Mouse (Mus musculus): ENCODE measurements around the gene Tedc1.

Tedc1 gene

DNA sequence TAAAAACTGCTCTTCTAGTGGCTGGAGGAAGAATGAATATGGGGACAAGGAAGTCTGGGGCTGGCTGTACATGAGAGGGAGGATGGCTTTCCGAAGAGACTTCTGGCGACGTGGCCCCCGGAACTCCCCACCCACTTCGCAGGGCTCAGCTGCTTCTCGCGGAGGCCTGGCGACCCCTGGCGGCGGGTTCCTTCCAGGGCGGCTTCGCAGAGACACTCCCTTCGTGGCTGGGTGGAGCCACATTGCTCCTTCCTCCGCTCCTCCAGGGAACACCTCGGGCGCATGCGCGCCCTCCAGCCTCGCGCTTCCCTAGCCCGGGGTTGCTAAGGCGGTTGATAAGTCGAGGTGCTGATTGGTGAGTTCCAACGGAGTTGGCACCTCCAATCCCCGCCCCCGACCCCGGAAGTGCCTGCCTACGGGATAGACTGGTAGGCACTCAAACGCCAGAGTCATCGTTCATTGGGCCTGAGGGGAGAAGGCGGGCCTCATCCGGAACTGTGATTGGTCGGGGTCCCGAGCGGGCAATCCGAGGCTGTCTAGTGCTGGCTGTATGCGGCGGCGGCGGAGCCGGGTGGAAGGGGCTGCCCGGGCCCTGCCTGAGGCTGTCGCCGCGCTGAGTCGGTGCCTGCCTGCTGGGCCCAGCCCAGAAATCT lies at the start of gene Tedc1:
Gene Tedc1 (plus strand): TSS at position 535 of the 653 bp plus-strand sequence.
- peak; percentile 100 for DNase-seq (ENCODE audit: low read depth, low spot score)

- no peak for DNase-seq (ENCODE audit: low read depth, low spot score)
Measured at GRCm38 (mm10) chr12:113107431-113108124, 48.6 kb upstream of the Tedc1 start.

DNA sequence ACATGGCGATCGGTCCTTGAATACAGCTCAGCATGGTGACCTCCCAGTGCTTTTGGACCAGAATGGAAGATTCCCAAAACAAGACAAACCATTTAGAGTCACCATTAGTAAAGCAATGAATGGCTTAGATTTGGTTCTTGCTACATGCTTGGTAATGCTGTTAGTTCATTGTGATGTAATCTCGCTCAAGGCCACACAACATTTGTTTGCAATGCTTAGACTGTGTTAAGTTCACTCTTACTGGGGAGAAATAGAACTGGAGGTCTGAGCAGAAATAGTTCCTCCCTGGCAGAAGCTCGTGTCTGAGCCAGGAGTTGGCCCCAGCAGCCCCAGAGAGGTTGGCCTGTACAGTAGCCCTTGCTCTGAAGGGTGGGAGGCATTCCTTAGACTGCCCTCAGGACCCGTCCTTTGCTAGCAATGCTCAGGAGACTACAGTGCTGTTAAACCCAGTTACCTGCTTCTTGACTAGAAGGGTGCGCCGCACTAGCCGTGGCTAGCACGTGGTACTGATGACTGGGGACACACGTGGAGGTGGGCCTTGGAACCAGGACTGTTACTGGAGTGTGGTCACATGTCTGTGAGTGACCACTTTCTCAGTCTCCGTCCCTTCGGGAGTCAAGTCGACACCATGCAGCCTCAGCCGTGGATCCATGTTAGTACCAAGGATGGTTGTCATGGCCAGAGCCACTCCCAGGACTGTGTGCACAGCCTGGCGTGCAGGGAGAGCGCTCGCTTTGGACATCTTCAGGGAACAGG lies 47.5 kb upstream of the Tedc1 start:
- DNase-seq (ENCODE audit: low read depth, low spot score) = no peak

- DNase-seq (ENCODE audit: low read depth, low spot score) = no peak
Measured at GRCm38 (mm10) chr12:113109801-113110200, 46.4 kb upstream of the Tedc1 start.

- no peak for DNase-seq (ENCODE audit: low read depth, low spot score)
Measured at GRCm38 (mm10) chr12:113114141-113114540, 42.1 kb upstream of the Tedc1 start.

GRCm38 (mm10) chr12:113114856-113115538 lies 41.2 kb upstream of the Tedc1 start:
- no peak for DNase-seq (ENCODE audit: low read depth, low spot score)

GRCm38 (mm10) chr12:113119516-113120410 lies 36.5 kb upstream of the Tedc1 start:
- DNase-seq (ENCODE audit: low read depth, low spot score) = peak; percentile 64

- no peak for DNase-seq (ENCODE audit: low read depth, low spot score)
Measured at GRCm38 (mm10) chr12:113124726-113125125, 31.5 kb upstream of the Tedc1 start.

DNA sequence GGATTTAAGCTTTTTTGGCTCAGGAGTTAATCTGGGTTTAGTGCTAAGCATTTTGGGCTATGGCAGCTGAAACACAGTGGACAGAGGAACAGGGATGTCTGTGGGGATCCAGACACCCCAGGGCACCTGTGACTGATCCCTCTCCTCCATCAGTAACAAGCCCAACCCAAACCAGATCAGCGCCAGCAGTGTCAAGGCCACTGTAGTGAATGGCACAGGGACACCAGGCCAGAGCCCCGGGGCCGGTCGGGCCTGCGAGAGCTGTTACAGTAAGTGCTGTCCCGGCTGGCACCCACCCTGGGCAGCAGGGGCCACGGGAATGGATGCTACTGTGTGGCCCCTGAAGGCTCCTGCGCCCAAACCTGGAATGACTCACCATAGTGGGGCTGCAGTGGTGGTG lies 25.5 kb upstream of the Tedc1 start:
- no peak for DNase-seq (ENCODE audit: low read depth, low spot score)

- DNase-seq (ENCODE audit: low read depth, low spot score) = no peak
Measured at GRCm38 (mm10) chr12:113131601-113132000, 24.6 kb upstream of the Tedc1 start.

GRCm38 (mm10) chr12:113132567-113132966 lies 23.7 kb upstream of the Tedc1 start:
- no peak for DNase-seq (ENCODE audit: low read depth, low spot score)

- DNase-seq (ENCODE audit: low read depth, low spot score) = no peak
Measured at GRCm38 (mm10) chr12:113133260-113133659, 23.0 kb upstream of the Tedc1 start.

DNA sequence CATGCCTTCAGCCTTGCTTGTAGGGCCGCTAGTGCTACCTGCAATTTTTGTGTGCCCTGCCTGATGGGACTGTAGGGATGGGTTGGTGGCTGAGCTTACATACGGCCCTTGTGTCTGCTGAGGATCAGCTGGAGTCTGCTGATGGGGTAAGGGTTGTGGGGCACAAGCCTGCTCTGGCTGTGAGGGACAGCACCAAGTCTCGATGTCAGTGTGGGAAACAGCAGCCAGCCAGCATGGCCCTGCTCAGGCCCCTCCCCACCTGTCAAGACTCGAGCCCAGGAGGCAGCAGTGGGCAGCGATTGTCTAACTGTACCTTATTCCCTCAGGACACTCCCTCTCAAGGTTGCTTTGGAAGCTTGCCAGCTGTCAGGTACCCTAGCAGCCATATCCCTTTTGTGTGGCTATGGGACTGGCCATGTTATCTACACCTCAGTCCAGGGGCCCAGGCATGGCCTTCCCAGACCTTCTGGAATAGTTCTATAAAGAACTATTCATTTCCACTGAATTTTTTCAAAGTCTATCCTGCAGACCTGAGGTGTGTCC lies 22.3 kb upstream of the Tedc1 start:
- no peak for DNase-seq (ENCODE audit: low read depth, low spot score)

- no peak for DNase-seq (ENCODE audit: low read depth, low spot score)
Measured at GRCm38 (mm10) chr12:113134502-113134901, 21.7 kb upstream of the Tedc1 start.

- no peak for DNase-seq (ENCODE audit: low read depth, low spot score)
Measured at GRCm38 (mm10) chr12:113135401-113135800, 20.8 kb upstream of the Tedc1 start.

DNA sequence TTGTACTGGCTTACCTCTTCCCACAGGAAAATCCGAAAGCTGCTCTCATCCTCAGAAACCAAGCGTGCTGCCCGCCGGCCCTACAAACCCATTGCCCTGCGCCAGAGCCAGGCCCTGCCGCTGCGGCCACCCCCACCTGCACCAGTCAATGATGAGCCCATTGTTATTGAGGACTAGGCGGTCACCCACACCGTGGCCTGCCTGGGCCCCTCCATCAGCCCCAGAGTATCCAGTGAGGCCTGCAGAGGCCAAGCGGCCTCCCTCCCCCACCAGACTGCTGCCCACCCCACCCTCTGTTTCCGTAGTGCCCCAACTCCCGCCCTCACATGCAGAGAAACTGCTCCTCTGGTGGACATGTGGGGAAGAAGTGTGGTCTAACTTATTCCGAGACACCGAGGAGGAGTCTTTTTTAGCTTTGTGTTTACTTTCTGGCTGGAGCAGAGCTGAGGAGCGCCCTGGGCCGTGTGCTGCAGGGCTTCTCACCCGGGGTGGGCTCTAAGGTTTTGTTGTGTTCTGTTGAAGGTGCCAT lies 19.7 kb upstream of the Tedc1 start:
- no peak for DNase-seq (ENCODE audit: low read depth, low spot score)

- DNase-seq (ENCODE audit: low read depth, low spot score) = no peak
Measured at GRCm38 (mm10) chr12:113137260-113138213, 18.7 kb upstream of the Tedc1 start.

DNA sequence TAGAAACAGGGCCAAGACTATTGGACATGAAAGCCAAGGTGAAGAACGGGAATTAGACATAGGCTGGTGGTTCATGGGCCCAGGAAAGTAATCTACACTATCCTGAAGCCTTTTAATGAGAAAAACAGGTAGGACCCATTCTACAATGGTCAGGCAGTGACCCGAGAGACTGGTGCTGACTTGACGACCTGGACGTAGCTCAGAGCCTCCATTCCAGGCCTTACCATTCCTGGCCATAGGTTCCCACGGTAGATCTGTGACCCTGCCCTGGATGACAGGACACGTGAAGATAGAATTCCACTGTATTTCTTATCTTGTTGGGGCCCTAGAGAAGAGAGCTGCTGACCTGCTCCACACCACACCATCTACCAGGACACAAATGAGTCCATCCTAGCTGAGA lies 17.9 kb upstream of the Tedc1 start:
- no peak for DNase-seq (ENCODE audit: low read depth, low spot score)
